Mouse (Mus musculus) spleen, postnatal 10 days (tissue): Measurements from ENCODE around the gene Adgre1.
"Not testable (repeated sequence)": the region's sequence is repeated elsewhere in the genome, so short reads cannot be mapped to it uniquely, and the experiment has no call there.

Source experiments
- DNase-seq, 2 experiments: peaks; one replicate each; pipeline ENCODE4 v3.0.0; 2021 to 2022; ENCODE audit warnings: low spot score in 2 of 2

The Adgre1 gene

GRCm38 (mm10) chr17:57358441-57358840 lies at the start of gene Adgre1:
TSS of gene Adgre1 (plus strand) at chr17:57358691.
- DNase-seq, result no peak

GRCm38 (mm10) chr17:57311801-57312200 lies 46.7 kb upstream of the Adgre1 start:
- DNase-seq, result no peak

DNA sequence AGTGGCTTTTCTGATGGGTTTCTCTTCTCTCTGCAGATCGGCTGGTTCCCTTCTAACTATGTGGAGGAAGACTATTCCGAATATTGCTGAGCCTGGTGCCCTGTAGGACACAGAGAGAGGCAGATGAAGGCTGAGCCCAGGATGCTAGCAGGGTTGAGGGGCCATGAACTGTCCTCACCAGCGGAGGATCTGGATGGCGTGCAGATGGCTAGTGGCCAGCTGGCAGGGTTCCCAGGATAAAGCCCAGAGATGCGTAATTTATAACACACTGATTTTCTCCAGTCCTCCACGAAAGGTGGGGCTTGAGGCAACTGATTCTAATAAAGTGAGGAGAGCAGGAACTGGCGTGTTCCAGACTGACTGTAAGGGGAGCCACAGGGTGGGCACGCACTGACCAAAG lies 30.9 kb upstream of the Adgre1 start:
- DNase-seq, result no peak

DNA sequence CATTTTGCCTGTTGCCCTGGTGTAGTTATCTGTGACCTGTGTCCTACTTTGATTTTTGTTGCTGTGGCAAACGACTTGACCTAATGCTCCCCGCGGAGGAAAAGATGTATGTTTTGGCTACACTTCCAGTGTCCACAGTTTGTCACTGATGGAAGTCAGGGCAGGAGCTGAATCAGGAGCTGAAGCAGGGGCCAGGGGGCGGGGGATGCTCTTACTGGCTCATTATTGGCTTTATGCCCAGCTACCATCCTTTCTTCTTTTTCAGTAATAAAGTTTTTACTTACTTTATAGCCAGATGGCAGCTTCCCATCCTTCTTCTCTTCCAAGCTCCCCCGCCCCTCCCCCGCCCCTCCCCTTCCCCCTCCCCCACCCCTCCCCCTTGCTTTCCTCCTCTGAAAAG lies 29.5 kb upstream of the Adgre1 start:
- DNase-seq, result no peak

DNA sequence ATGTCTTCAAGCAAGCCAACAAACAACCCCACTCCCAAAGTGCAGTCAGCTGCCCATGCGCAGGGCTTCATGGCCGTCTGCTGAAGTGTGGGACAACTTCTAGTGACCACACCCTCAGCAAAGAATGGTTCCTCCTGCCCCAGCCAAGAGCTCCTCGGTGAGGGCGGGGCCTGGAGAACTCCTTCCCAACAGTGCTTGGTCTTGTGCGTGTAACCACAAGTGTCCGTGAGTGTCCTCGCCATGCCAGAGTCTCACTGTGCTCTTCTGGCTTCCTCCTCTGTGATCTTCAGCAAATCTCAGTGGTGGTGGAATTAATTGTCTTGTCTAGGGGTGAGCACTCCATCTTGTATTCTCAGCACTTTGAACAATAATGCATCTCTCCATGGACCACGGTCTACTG lies 27.5 kb upstream of the Adgre1 start:
- no peak for DNase-seq

- DNase-seq, result no peak
Observed at GRCm38 (mm10) chr17:57332241-57332640, 26.2 kb upstream of the Adgre1 start.

DNA sequence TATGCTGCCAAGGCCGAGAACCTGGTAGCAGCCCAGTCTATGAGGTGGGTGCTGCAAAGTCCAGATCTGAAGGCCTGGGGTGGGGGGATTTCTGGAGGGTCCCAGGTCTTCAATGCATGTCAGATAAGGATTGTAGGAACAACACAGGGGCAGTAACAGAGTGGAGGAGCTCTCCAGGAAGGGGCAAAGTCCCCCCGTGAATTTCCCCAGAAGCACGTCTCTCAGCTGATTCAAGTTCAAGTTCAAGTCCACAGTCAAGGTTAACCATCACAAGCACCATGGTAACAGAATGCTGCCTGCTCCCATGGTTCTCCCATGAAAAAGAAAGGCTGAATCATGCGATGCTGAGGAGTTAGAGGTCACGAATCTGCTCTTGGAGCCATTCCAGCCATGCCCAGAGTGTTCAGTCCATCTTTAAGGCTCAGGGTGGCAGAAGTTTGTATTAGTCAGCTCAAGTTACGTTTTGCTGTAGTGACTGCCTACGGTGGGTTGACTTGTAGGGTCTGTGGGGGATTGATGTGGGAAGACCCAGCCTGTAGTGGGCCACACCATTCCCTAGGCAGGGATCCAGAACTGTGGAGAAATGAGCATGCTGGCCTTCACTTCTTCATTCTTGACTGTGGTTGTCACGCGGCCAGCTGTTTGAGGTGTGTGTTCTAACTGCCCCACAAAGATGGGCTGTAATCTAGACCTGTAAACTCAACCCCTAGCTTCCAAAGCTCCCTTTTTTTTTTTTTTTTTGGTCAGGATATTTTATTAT lies 24.3 kb upstream of the Adgre1 start:
- DNase-seq, result no peak

- DNase-seq, result peak; percentile 81 to 90
Observed at GRCm38 (mm10) chr17:57334761-57335150, 23.7 kb upstream of the Adgre1 start.

DNA sequence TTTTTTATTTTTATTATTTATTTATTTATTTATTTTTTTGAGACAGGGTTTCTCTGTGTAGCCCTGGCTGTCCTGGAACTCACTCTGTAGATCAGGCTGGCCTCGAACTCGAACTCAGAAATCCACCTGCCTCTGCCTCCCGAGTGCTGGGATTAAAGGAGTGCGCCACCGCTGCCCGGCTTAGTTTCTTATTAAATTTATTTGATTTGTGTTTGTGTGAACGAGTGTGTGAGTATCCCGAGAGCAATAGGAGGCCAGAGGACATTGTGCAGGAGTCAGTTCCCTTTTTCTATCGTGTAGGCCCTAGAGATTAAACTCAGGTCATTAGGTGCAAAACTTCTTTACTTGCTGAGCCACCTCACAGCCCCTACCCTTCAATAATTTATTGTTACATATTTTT lies 23.3 kb upstream of the Adgre1 start:
- DNase-seq, result not testable (repeated sequence)

- peak; percentile 76 to 89 for DNase-seq
Observed at GRCm38 (mm10) chr17:57335673-57336303, 22.7 kb upstream of the Adgre1 start.

GRCm38 (mm10) chr17:57337996-57338395 lies 20.5 kb upstream of the Adgre1 start:
- DNase-seq, result no peak

GRCm38 (mm10) chr17:57339298-57339697 lies 19.2 kb upstream of the Adgre1 start:
- no peak for DNase-seq

GRCm38 (mm10) chr17:57341568-57341967 lies 16.9 kb upstream of the Adgre1 start:
- no peak for DNase-seq

DNA sequence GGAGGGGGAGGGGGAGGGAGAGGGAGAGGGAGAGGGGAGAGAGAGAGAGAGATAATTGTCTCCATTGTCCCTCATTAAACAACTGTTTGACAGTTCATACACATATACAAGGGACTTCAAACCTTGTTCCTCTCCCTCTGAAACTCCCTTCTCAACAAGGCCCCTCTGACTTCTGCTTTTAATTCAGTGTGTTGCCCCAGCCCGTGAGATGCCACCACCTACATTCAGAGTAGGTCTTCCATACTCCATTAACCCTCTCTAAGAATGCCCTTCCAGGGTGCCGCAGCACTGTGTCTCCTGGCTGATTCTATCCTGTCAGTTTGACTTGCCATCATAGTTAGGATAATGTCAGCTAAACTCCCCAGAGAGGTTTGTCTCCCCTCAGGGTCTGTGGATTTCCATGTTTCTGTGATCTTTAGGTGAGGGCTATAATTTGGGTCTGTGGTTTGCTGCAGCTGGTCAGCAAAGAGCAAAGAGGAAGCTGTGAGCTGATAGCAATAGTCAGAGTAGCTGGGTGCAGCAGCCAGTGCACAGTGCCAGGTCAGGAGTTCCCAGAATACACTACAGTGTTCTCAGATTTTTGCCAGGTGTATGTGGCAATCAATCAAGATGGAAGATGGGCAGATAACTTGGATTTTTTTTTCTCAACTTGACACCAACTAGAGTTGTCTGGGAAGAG lies 14.3 kb upstream of the Adgre1 start:
- DNase-seq, result peak; percentile 29 to 47

DNA sequence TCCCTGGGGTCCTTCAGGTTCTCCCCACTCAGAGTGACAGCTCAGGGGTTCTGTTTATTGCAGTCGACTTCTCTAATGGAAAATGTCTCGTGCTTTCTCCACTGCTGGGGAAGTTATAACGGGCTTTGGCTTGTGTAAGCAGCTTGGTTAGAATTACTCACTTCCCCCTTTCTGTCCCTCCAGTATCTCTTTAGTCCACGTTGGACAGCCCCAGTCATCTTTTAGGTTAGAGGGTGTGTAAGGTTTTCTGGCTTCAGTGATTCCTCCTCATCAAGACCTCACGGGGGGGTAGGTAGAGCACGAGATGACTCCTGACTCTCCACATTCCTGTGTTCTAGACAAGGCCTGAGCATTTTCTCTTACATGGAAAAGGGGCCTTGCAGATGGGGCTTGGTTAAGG lies 11.5 kb upstream of the Adgre1 start:
- no peak for DNase-seq

GRCm38 (mm10) chr17:57347781-57348180 lies 10.7 kb upstream of the Adgre1 start:
- no peak for DNase-seq

- peak in 1 of 2 experiments; percentile 67 for DNase-seq
Observed at GRCm38 (mm10) chr17:57349067-57349466, 9.4 kb upstream of the Adgre1 start.

DNA sequence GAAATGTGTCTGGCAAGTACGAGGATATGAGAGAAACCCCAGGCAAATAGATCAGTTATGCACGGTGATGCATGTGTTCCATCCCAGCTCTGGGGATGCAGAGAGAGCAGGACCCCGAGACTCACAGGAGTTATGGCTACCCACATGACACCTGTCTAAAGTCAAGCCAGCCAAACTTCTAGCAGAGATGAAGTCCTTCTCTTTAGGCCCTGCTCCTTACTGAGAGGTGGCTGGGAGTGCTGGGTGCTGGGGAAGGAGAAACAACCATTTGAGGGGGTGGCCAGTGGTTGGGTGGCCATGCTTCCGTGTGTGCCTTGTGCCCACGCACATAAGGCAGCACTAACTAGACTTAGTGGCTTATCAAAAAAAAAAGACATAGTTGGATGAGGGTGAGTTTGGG lies 8.3 kb upstream of the Adgre1 start:
- no peak for DNase-seq

DNA sequence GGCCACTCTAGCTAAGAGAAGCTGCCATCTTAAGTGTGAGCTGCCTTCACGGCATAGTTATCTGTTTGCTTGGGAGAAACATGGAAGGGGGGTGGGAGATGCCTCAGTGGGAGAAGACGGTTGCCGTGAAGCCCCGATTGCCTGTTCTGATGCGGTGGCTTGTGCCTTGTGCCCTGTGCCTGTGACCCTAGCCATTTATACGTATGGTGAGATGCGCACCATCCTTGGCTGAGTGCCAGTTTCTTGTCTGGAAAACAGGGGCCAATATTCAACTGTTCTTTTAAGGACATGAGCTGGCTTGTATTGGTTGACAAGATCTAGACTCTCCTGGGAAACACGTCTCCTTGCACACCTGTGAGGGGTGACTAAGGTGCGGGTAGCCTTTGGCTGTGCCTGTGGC lies 7.4 kb upstream of the Adgre1 start:
- no peak for DNase-seq

GRCm38 (mm10) chr17:57359485-57360241 lies 1.2 kb downstream of the Adgre1 start:
- DNase-seq, result no peak
